Mouse (Mus musculus): ENCODE measurements around the gene Sec14l1.
"Not testable (repeated sequence)": the region's sequence is repeated elsewhere in the genome, so short reads cannot be mapped to it uniquely, and the experiment has no call there.

Sec14l1 gene

GRCm38 (mm10) chr11:117114592-117115345, at the start of gene Sec14l1:
Gene Sec14l1 (plus strand): TSS chr11:117115168.
- in situ Hi-C loops (cut with MboI, MseI) = loop anchor here (5.0 kb wide), 1 partner anchor 37 kb away; no protein-coding TSS in a partner anchor

- in situ Hi-C loops (cut with MboI, MseI) = not testable (repeated sequence)
Observed at GRCm38 (mm10) chr11:117065602-117066001, 49.4 kb upstream of the Sec14l1 start.

- in situ Hi-C loops (cut with MboI, MseI) = no loop called here
Observed at GRCm38 (mm10) chr11:117066738-117067137, 48.2 kb upstream of the Sec14l1 start.

GRCm38 (mm10) chr11:117068332-117068731, 46.6 kb upstream of the Sec14l1 start:
- in situ Hi-C loops (cut with MboI, MseI) = no loop called here

GRCm38 (mm10) chr11:117069027-117069426, 45.9 kb upstream of the Sec14l1 start:
- in situ Hi-C loops (cut with MboI, MseI) = no loop called here

GRCm38 (mm10) chr11:117070711-117071110, 44.3 kb upstream of the Sec14l1 start:
- in situ Hi-C loops (cut with MboI, MseI) = loop anchor here (5.0 kb wide), 1 partner anchor 107 kb away; no protein-coding TSS in a partner anchor

- in situ Hi-C loops (cut with MboI, MseI) = loop anchor here (5.0 kb wide), 1 partner anchor 105 kb away; no protein-coding TSS in a partner anchor
Observed at GRCm38 (mm10) chr11:117072128-117072527, 42.8 kb upstream of the Sec14l1 start.

- in situ Hi-C loops (cut with MboI, MseI) = loop anchor here (5.0 kb wide), 1 partner anchor 104 kb away; no protein-coding TSS in a partner anchor
Observed at GRCm38 (mm10) chr11:117073426-117073825, 41.5 kb upstream of the Sec14l1 start.

GRCm38 (mm10) chr11:117076576-117077196, 38.3 kb upstream of the Sec14l1 start:
- in situ Hi-C loops (cut with MboI, MseI) = loop anchor here (5.0 kb wide), 1 partner anchor 41 kb away; the partner anchor contains the start of gene Sec14l1

GRCm38 (mm10) chr11:117077227-117077626, 37.7 kb upstream of the Sec14l1 start:
- in situ Hi-C loops (cut with MboI, MseI) = loop anchor here (5.0 kb wide), 1 partner anchor 40 kb away; the partner anchor contains the start of gene Sec14l1

- in situ Hi-C loops (cut with MboI, MseI) = loop anchor here (5.0 kb wide), 1 partner anchor 39 kb away; the partner anchor contains the start of gene Sec14l1
Observed at GRCm38 (mm10) chr11:117077902-117078301, 37.1 kb upstream of the Sec14l1 start.

- in situ Hi-C loops (cut with MboI, MseI) = loop anchor here (5.0 kb wide), 1 partner anchor 39 kb away; the partner anchor contains the start of gene Sec14l1
Observed at GRCm38 (mm10) chr11:117078637-117079240, 36.2 kb upstream of the Sec14l1 start.

- in situ Hi-C loops (cut with MboI, MseI) = loop anchor here (5.0 to 10.0 kb wide), 3 partner anchors 38 to 575 kb away; partner anchors contain the start of genes Sec14l1 and Tnrc6c
Observed at GRCm38 (mm10) chr11:117079651-117080190, 35.2 kb upstream of the Sec14l1 start.

GRCm38 (mm10) chr11:117080209-117080608, 34.8 kb upstream of the Sec14l1 start:
- in situ Hi-C loops (cut with MboI, MseI) = loop anchor here (5.0 to 10.0 kb wide), 2 partner anchors 277 to 575 kb away; partner anchors contain the start of gene Tnrc6c

- in situ Hi-C loops (cut with MboI, MseI) = loop anchor here (5.0 to 10.0 kb wide), 2 partner anchors 276 to 573 kb away; partner anchors contain the start of gene Tnrc6c
Observed at GRCm38 (mm10) chr11:117081165-117082064, 33.6 kb upstream of the Sec14l1 start.

- in situ Hi-C loops (cut with MboI, MseI) = loop anchor here (5.0 to 10.0 kb wide), 2 partner anchors 275 to 572 kb away; partner anchors contain the start of gene Tnrc6c
Observed at GRCm38 (mm10) chr11:117082353-117082934, 32.5 kb upstream of the Sec14l1 start.

GRCm38 (mm10) chr11:117083052-117083881, 31.7 kb upstream of the Sec14l1 start:
- in situ Hi-C loops (cut with MboI, MseI) = loop anchor here (5.0 to 10.0 kb wide), 2 partner anchors 274 to 572 kb away; partner anchors contain the start of gene Tnrc6c

- in situ Hi-C loops (cut with MboI, MseI) = loop anchor here (5.0 to 10.0 kb wide), 2 partner anchors 273 to 571 kb away; partner anchors contain the start of gene Tnrc6c
Observed at GRCm38 (mm10) chr11:117083882-117084260, 31.1 kb upstream of the Sec14l1 start.

- in situ Hi-C loops (cut with MboI, MseI) = loop anchor here (10.0 kb wide), 1 partner anchor 569 kb away; the partner anchor contains the start of gene Tnrc6c
Observed at GRCm38 (mm10) chr11:117086215-117086614, 28.8 kb upstream of the Sec14l1 start.
